Mouse (Mus musculus) liver, embryonic 14.5 days (tissue): ENCODE results near the gene Csmd2. TPM values are rescaled to one million over a fixed set of nuclear protein-coding genes. Genes with fewer than 3 reads are reported as not detected.
A peak's percentile ranks its signal among the peaks of the same experiment; 100 is the strongest.

ENCODE experiments used
- ATAC-seq: fragments of 200-750 bp; cut with Nextera tagmentation; 2 replicates; pipeline ENCODE4 v1.8.0; 2017; ENCODE audit warnings: moderate number of reproducible peaks, mild to moderate bottlenecking, moderate library complexity; ENCODE audit not compliant: insufficient read depth
- DNase-seq, 3 experiments: peaks; one replicate each; pipeline ENCODE4 v3.0.0-alpha.2; 2012 to 2013; ENCODE audit warnings: low read depth in 3 of 3, low spot score in 3 of 3
- H3K27ac ChIP-seq: fragments of 300-500 bp; sonication (generic); 2 replicates; pipeline ENCODE4 v1.5.1; 2014; ENCODE audit warnings: moderate library complexity, mild to moderate bottlenecking, control low read depth, inconsistent platforms
- H3K27me3 ChIP-seq: fragments of 300-500 bp; sonication (generic); 2 replicates; pipeline ENCODE4 v1.6.1; 2014; ENCODE audit warnings: mild to moderate bottlenecking, low read length, moderate library complexity; ENCODE audit not compliant: control insufficient read depth, insufficient read depth
- H3K36me3 ChIP-seq: fragments of 300-500 bp; sonication (generic); replicated peaks from 2 replicates; pipeline ENCODE4 v1.6.1; 2014; ENCODE audit warnings: low read depth; ENCODE audit not compliant: control insufficient read depth, insufficient read depth
- H3K4me1 ChIP-seq, 2 experiments: fragments of 200-500 bp in 1 of 2; fragments of 300-500 bp in 1 of 2; sonication (generic) in 1 of 2; replicated peaks; 2 replicates each; pipeline ENCODE4 v1.6.1; 2012 to 2014; ENCODE audit warnings: antibody characterized with exemption in 1 of 2, inconsistent platforms in 1 of 2, low read length in 1 of 2; ENCODE audit not compliant: control insufficient read depth in 2 of 2, insufficient read depth in 2 of 2
- H3K4me2 ChIP-seq: fragments of 300-500 bp; sonication (generic); 2 replicates; pipeline ENCODE4 v1.6.1; 2014; ENCODE audit warnings: low read depth, mild to moderate bottlenecking, control low read depth, moderate library complexity
- H3K4me3 ChIP-seq, 2 experiments: fragments of 200-500 bp in 1 of 2; fragments of 300-500 bp in 1 of 2; sonication (generic) in 1 of 2; 2 replicates each; pipeline ENCODE4 v1.5.1; 2012 to 2014; ENCODE audit warnings: low read depth in 2 of 2, low read length in 2 of 2, mild to moderate bottlenecking in 2 of 2, control low read depth in 1 of 2, inconsistent platforms in 1 of 2, moderate library complexity in 1 of 2; ENCODE audit not compliant: insufficient read depth in 1 of 2
- H3K9ac ChIP-seq: fragments of 300-500 bp; sonication (generic); replicated peaks from 2 replicates; pipeline ENCODE4 v1.6.1; 2014; ENCODE audit warnings: mild to moderate bottlenecking, control low read depth, moderate library complexity
- H3K9me3 ChIP-seq: fragments of 300-500 bp; sonication (generic); 2 replicates; pipeline ENCODE4 v1.6.1; 2016; ENCODE audit warnings: low read length, mixed read lengths; ENCODE audit not compliant: control insufficient read depth
- CTCF ChIP-seq: IDR thresholded peaks from 2 replicates; pipeline ENCODE4 v1.5.1; 2016; ENCODE audit warnings: antibody characterized with exemption, low read depth, control low read depth
- EP300 ChIP-seq: IDR thresholded peaks from 2 replicates; pipeline ENCODE4 v1.6.1; 2016; ENCODE audit warnings: antibody characterized with exemption, low read depth
- WGBS: fragments of 180-500 bp; shearing (Covaris S2); extraction: QIAGEN DNeasy Blood & Tissue Kit; methylation state at CpG from one replicate; pipeline ENCODE4 v1.1.7; 2014; ENCODE audit not compliant: insufficient replicate concordance; 5-methylcytosine and 5-hydroxymethylcytosine counted together
- polyA plus RNA-seq, 2 experiments: library from polyadenylated mRNA; depleted of rRNA in 1 of 2; stranded (reverse) in 1 of 2; unstranded in 1 of 2; fragments of >200 nt; fragmentation: Nextera tagmentation in 1 of 2; extraction: Ambion mirVana in 1 of 2; gene quantifications; 2 replicates each; pipeline versions ENCODE4 v1.2.1 to v1.2.3; 2012 to 2014

The Csmd2 gene
- polyA plus RNA-seq, 2 experiments: 0.01 TPM; not detected in 1

DNA sequence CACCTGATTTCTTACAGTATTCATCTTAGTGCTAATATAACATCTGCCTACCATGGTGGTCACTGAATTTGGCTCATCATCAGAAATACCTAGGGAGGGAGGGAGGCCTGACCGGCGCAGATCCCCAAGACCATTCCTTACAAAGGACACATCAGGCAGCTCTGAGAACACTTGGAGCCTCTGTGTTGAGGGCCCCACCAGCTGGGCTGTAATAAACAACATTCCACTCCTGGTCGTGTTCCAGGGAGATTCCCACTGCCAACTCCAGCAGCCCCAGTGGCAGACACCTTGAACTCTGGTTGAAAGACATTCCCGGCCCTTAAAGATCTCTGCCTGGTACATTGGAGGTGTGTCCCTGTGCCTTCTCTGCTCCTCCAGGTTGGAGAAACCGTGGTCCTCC lies 327.7 kb downstream of the Csmd2 start:
- Histone ChIP-seq H3K9ac (no peak overlapping the region), H3K4me1 (no peaks in the 10 kb centered on the region), H3K27ac (no peak overlapping the region), H3K36me3 (no peaks in the 10 kb centered on the region), H3K27me3 (no peaks in the 10 kb centered on the region), H3K4me2 (no peak overlapping the region), H3K9me3 (no peaks in the 10 kb centered on the region), H3K4me3 (no peak overlapping the region)
- DNase-seq (no peak), ATAC-seq (no peak)
- 61% methylated on average over 5 of the region's 5 CpGs for WGBS
- no peak for TF ChIP-seq EP300
- no peak for TF ChIP-seq CTCF

DNA sequence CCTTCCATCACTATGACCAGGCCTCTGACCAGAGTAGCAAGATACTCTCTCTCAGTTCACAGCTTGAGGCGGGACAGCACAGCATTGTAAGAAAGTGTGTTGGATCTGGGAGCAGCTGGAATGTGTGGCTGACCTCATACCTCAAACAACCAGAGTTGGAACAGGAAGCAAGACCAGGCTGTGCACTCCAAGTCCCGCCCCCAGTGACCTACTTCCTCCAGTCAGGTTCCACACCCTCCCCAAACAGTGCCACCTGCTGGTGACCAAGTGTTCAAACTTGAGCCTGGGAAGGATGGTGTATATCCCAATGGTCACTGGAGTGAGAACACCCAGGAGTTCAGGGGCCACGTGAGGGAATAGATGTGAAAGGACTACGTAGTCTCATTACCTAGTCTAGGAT lies 330.3 kb downstream of the Csmd2 start:
- no peak overlapping the region for H3K9ac ChIP-seq
- H3K36me3 ChIP-seq: no peaks in the 10 kb centered on the region
- no peaks in the 10 kb centered on the region for H3K4me1 ChIP-seq
- no peaks in the 10 kb centered on the region for H3K27me3 ChIP-seq
- ATAC-seq (no peak), DNase-seq (no peak)
- no peak overlapping the region for H3K4me2 ChIP-seq
- H3K27ac ChIP-seq: no peak overlapping the region
- H3K9me3 ChIP-seq: no peaks in the 10 kb centered on the region
- 0 out of 2 replicates have a peak, but pooled peaks have one; percentile 21 for TF ChIP-seq CTCF
- TF ChIP-seq EP300: no peak
- WGBS: 80% methylated on average over 4 of the region's 4 CpGs
- H3K4me3 ChIP-seq: no peak overlapping the region

DNA sequence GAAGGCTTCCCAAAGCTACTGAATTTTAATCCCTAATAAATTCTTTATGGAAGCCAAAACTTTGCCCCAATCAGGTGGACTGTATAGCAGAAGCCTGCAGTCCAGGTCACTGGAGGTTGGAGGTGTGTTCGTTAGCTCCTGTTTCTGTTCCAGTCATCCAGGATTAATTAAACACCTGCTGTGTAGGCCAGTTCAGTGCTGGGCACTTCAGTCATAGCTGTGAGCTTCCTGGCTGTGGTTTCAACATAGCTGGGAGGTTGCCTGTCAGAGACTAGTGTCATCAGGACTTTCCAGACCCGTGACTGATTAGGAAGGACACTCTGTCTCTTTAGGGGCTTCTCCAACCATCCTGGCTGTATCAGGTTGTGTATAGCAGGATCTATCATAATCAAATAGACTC lies 337.9 kb downstream of the Csmd2 start:
- Histone ChIP-seq H3K36me3 (no peaks in the 10 kb centered on the region), H3K9ac (no peak overlapping the region), H3K4me2 (no peak overlapping the region), H3K27me3 (no peaks in the 10 kb centered on the region), H3K4me3 (no peak overlapping the region), H3K4me1 (no peaks in the 10 kb centered on the region), H3K27ac (no peak overlapping the region), H3K9me3 (no peaks in the 10 kb centered on the region)
- ATAC-seq (no peak), DNase-seq (no peak)
- TF ChIP-seq CTCF: no peak
- no peak for TF ChIP-seq EP300
- 54% methylated on average over 2 of the region's 2 CpGs for WGBS

DNA sequence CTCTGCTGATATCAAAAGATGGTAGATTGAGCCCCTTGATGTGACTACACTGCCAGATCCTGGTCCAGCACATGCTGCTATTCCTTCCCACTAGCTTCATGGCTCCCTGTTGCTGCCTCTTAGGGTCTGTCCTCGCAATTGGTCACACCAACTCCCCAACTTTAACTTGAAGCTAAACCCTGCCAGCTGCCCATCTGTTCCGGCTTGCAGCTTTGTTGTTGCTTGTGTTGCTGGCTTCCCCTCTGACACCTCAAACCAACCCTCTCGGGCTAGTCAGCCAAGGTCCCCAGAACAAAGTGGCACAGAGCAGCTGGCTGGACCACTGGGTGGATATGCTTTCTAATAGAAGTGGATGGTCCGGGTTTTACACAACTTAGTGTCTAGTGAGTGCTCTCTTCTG lies 339.1 kb downstream of the Csmd2 start:
- Histone ChIP-seq H3K27ac (no peak overlapping the region), H3K9me3 (no peaks in the 10 kb centered on the region), H3K4me2 (no peak overlapping the region), H3K36me3 (no peaks in the 10 kb centered on the region), H3K27me3 (no peaks in the 10 kb centered on the region), H3K4me1 (no peaks in the 10 kb centered on the region), H3K9ac (no peak overlapping the region), H3K4me3 (no peak overlapping the region)
- ATAC-seq: no peak
- 48% methylated on average over 4 of the region's 4 CpGs for WGBS
- DNase-seq: no peak
- TF ChIP-seq EP300 (no peak), CTCF (no peak)

DNA sequence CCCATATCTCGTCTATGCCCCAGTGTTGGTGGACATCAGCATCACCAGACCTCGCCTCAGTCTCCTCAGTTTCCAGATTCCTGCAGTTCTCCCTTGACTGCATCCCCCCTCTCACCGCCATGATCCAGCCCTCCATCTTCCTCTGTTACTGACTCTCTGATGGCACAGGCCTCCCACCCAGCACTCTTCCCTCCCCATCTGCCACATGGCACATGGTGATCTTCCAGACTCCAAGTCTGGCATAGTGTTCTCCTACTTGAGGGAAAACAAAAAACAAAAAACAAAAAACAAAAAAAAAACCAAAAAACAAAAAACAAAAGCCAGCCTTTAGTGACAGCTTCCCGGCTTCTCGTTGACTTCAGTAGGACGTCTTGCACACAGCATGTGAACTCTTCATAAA lies 339.8 kb downstream of the Csmd2 start:
- Histone ChIP-seq H3K9me3 (no peaks in the 10 kb centered on the region), H3K4me3 (no peak overlapping the region), H3K4me1 (no peaks in the 10 kb centered on the region), H3K9ac (no peak overlapping the region), H3K4me2 (no peak overlapping the region), H3K36me3 (no peaks in the 10 kb centered on the region), H3K27me3 (no peaks in the 10 kb centered on the region), H3K27ac (no peak overlapping the region)
- no peak for ATAC-seq
- TF ChIP-seq EP300 (no peak), CTCF (no peak)
- no peak for DNase-seq
- WGBS: 51% methylated on average over 6 of the region's 6 CpGs

DNA sequence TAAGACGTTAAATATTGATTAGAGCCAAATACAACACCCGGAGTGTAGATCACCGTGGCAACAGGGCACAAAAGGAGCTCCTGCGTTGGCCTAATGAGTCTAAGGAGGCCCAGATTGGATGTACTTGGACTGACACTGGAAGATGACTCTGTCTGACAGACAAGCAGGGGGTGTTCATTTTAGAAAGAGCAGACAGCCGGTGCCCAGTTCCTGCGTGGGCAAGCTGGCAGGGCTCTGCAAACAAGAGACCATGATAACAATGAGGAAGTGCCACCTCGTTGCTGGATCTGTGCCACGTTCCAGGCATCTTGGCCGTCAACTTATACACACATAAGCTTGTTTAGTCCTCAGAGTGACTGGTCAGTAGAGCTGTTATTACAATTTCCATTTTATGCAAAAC lies 342.9 kb downstream of the Csmd2 start:
- no peak overlapping the region for H3K27ac ChIP-seq
- no peak for ATAC-seq
- H3K4me1 ChIP-seq: no peaks in the 10 kb centered on the region
- H3K9me3 ChIP-seq: no peaks in the 10 kb centered on the region
- H3K27me3 ChIP-seq: no peaks in the 10 kb centered on the region
- no peak for DNase-seq
- no peak overlapping the region for H3K9ac ChIP-seq
- H3K36me3 ChIP-seq: no peaks in the 10 kb centered on the region
- H3K4me3 ChIP-seq: no peak overlapping the region
- WGBS: 61% methylated on average over 9 of the region's 9 CpGs
- no peak overlapping the region for H3K4me2 ChIP-seq
- TF ChIP-seq EP300 (no peak), CTCF (no peak)
